In genomic region chr11:109792401-109792997, GRCm38 (mm10) we compare ENCODE assay signal across 32 mouse cellular contexts. TPM values are rescaled to one million over a fixed set of nuclear protein-coding genes. Genes with fewer than 3 reads are reported as not detected.
DNase-seq lines count a peak whose midpoint lies in the region; ATAC-seq and TF ChIP-seq lines count a peak whose summit lies in the region.
"Had no signal": no experiment of that assay in that cellular context is flagged by ENCODE, and none has a peak within 500 bp of the region (broad histone marks: within the 10 kb centered on the region; RNA-seq: fewer than 3 reads in every experiment).

No protein-coding gene starts in this region.

- no peak for TF ChIP-seq EP300 in heart, adult 2 months (IDR thresholded peaks at IDR 0.05; ENCODE audit: insufficient read depth, low read depth, low read length)

- intact Hi-C loops in heart, adult 2 months (cut with DNase I): no loop called here

- H3K9me3 ChIP-seq in kidney, postnatal 0 days (replicated peaks; ENCODE audit: low read length): no peaks in the 10 kb centered on the region
- no peaks in the 10 kb centered on the region for H3K9me3 ChIP-seq in lung, embryonic 14.5 days (ENCODE audit: low read depth, low read length)
- no peaks in the 10 kb centered on the region for H3K9me3 ChIP-seq in intestine, embryonic 15.5 days
- no peaks in the 10 kb centered on the region; the same call in 1 of the 2 replicates for H3K9me3 ChIP-seq in liver, embryonic 12.5 days (replicated peaks)
- H3K9me3 ChIP-seq: forebrain, embryonic 13.5 days; heart, embryonic 15.5 days; hindbrain, embryonic 10.5 days; midbrain, embryonic 10.5 days had no signal

- H3K4me2 ChIP-seq in kidney, postnatal 0 days (ENCODE audit: low read length): no peak overlapping the region
- no peak overlapping the region for H3K4me2 ChIP-seq in lung, embryonic 14.5 days
- no peak overlapping the region for H3K4me2 ChIP-seq in intestine, embryonic 15.5 days (replicated peaks)
- no peak overlapping the region for H3K4me2 ChIP-seq in liver, embryonic 12.5 days
- H3K4me2 ChIP-seq: forebrain, embryonic 13.5 days; heart, embryonic 15.5 days had no signal

- no peak overlapping the region for H3K9ac ChIP-seq in heart, adult 2 months (ENCODE audit: low read depth, low read length)
- H3K9ac ChIP-seq in kidney, postnatal 0 days (ENCODE audit: low read depth, low read length): no peak overlapping the region
- H3K9ac ChIP-seq in lung, embryonic 14.5 days: no peak overlapping the region
- no peak overlapping the region for H3K9ac ChIP-seq in intestine, embryonic 15.5 days
- no peak overlapping the region for H3K9ac ChIP-seq in liver, embryonic 12.5 days
- H3K9ac ChIP-seq: forebrain, embryonic 13.5 days; heart, embryonic 15.5 days; liver, embryonic 14.5 days had no signal

- H3K36me3 ChIP-seq in heart, adult 2 months (ENCODE audit: control insufficient read depth, insufficient read depth, low read length): no peaks in the 10 kb centered on the region
- H3K36me3 ChIP-seq in kidney, postnatal 0 days (ENCODE audit: insufficient read depth, low read length): no peaks in the 10 kb centered on the region
- no peaks in the 10 kb centered on the region for H3K36me3 ChIP-seq in lung, embryonic 14.5 days (ENCODE audit: insufficient read depth)
- no peaks in the 10 kb centered on the region for H3K36me3 ChIP-seq in intestine, embryonic 15.5 days
- no peaks in the 10 kb centered on the region for H3K36me3 ChIP-seq in liver, embryonic 12.5 days
- H3K36me3 ChIP-seq: heart, embryonic 15.5 days; hindbrain, embryonic 10.5 days; midbrain, embryonic 10.5 days had no signal

- H3K4me3 ChIP-seq in heart, adult 2 months: no peak overlapping the region
- no peak overlapping the region for H3K4me3 ChIP-seq in kidney, postnatal 0 days (replicated peaks; ENCODE audit: low read depth, low read length)
- H3K4me3 ChIP-seq in lung, embryonic 14.5 days (ENCODE audit: low read depth, low read length): no peak overlapping the region
- no peak overlapping the region for H3K4me3 ChIP-seq in intestine, embryonic 15.5 days (replicated peaks)
- no peak overlapping the region for H3K4me3 ChIP-seq in liver, embryonic 12.5 days
- H3K4me3 ChIP-seq: forebrain, embryonic 13.5 days; heart, embryonic 15.5 days; hindbrain, embryonic 10.5 days; midbrain, embryonic 10.5 days had no signal

- no peak for TF ChIP-seq CTCF in heart, adult 2 months (IDR thresholded peaks at IDR 0.05)
- TF ChIP-seq CTCF in kidney, postnatal 0 days (IDR thresholded peaks at IDR 0.05; ENCODE audit: low read depth): no peak
- no peak for TF ChIP-seq CTCF in lung, embryonic 14.5 days (IDR thresholded peaks at IDR 0.05; ENCODE audit: low read depth)

- no peak for TF ChIP-seq POLR2A in heart, adult 2 months (IDR thresholded peaks at IDR 0.05; ENCODE audit: insufficient read depth, low read depth, low read length)

- no peaks in the 10 kb centered on the region for H3K27me3 ChIP-seq in heart, adult 2 months (ENCODE audit: control insufficient read depth, insufficient read depth, low read length)
- H3K27me3 ChIP-seq in kidney, postnatal 0 days (ENCODE audit: insufficient read depth, low read length): no peaks in the 10 kb centered on the region
- no peaks in the 10 kb centered on the region for H3K27me3 ChIP-seq in lung, embryonic 14.5 days (ENCODE audit: insufficient read depth, low read length)
- no peaks in the 10 kb centered on the region for H3K27me3 ChIP-seq in intestine, embryonic 15.5 days (replicated peaks)
- H3K27me3 ChIP-seq in liver, embryonic 12.5 days (replicated peaks): no peaks in the 10 kb centered on the region
- H3K27me3 ChIP-seq: forebrain, embryonic 13.5 days; heart, embryonic 15.5 days had no signal

- WGBS in heart, adult 2 months: 76% methylated on average over 13 of the region's 13 CpGs
- 83% methylated on average over 13 of the region's 13 CpGs for WGBS in kidney, postnatal 0 days
- 63% methylated on average over 13 of the region's 13 CpGs for WGBS in lung, embryonic 14.5 days
- WGBS in intestine, embryonic 15.5 days: 85% methylated on average over 13 of the region's 13 CpGs
- 81% methylated on average over 13 of the region's 13 CpGs for WGBS in liver, embryonic 12.5 days (ENCODE audit: insufficient replicate concordance)

- DNase-seq in heart, adult 11 months: peak; percentile 87
- DNase-seq in heart, adult 2 months: no peak
- peak; percentile 48 for DNase-seq in kidney, postnatal 0 days (ENCODE audit: low spot score)
- DNase-seq in kidney, postnatal 25 days: no peak
- peak; percentile 68 for DNase-seq in lung, embryonic 14.5 days
- peak; percentile 23 for DNase-seq in lung, postnatal 14 days
- DNase-seq: adrenal gland, postnatal 36 days; cerebellum, adult 9-10 months; layer of hippocampus, adult 9-11 months; right cerebral cortex, adult 18-20 months; thymus, adult 2 months; thymus, postnatal 4 days had no signal

- H3K27ac ChIP-seq in heart, adult 2 months: no peak overlapping the region
- no peak overlapping the region for H3K27ac ChIP-seq in kidney, postnatal 0 days
- H3K27ac ChIP-seq in lung, embryonic 14.5 days (ENCODE audit: low read depth): no peak overlapping the region
- no peak overlapping the region for H3K27ac ChIP-seq in intestine, embryonic 15.5 days
- H3K27ac ChIP-seq in liver, embryonic 12.5 days: no peak overlapping the region
- H3K27ac ChIP-seq: forebrain, embryonic 13.5 days; heart, embryonic 15.5 days; hindbrain, embryonic 10.5 days; liver, embryonic 14.5 days; midbrain, embryonic 10.5 days had no signal

- H3K4me1 ChIP-seq in heart, adult 2 months (ENCODE audit: control insufficient read depth, insufficient read depth, low read length): no peaks in the 10 kb centered on the region
- H3K4me1 ChIP-seq in kidney, postnatal 0 days (replicated peaks; ENCODE audit: insufficient read depth, low read length): no peaks in the 10 kb centered on the region
- H3K4me1 ChIP-seq in lung, embryonic 14.5 days (ENCODE audit: insufficient read depth): no peaks in the 10 kb centered on the region
- H3K4me1 ChIP-seq in intestine, embryonic 15.5 days (replicated peaks): no peaks in the 10 kb centered on the region
- H3K4me1 ChIP-seq in liver, embryonic 12.5 days: no peaks in the 10 kb centered on the region
- H3K4me1 ChIP-seq: forebrain, embryonic 13.5 days; heart, embryonic 15.5 days; hindbrain, embryonic 10.5 days; midbrain, embryonic 10.5 days had no signal

- H3K79me2 ChIP-seq in heart, adult 2 months (replicated peaks; ENCODE audit: control insufficient read depth, insufficient read depth, low read length): no peaks in the 10 kb centered on the region

- ATAC-seq in kidney, postnatal 0 days (replicated peaks; ENCODE audit: low FRiP score, low read depth): no peak
- ATAC-seq in lung, embryonic 14.5 days (ENCODE audit: insufficient read depth): peak; percentile 55; the same call in 1 of the 2 replicates
- no peak for ATAC-seq in intestine, embryonic 15.5 days
- no peak for ATAC-seq in liver, embryonic 12.5 days
- ATAC-seq: forebrain, embryonic 13.5 days; hindbrain, embryonic 16.5 days; intestine, embryonic 16.5 days had no signal

RNA-seq across cellular contexts. Expression of gene 1700012B07Rik, which starts 35.3 kb away (rescaled TPM):
- total RNA-seq in heart, adult 2 months (2021): not detected
- not detected in 2 replicates for polyA plus RNA-seq in heart, adult 2 months (2012; rRNA removed)
- polyA plus RNA-seq in kidney, postnatal 0 days (2015; fragmentation: Nextera tagmentation; extraction: Ambion mirVana): not detected in 2 replicates
- polyA plus RNA-seq in lung, embryonic 14.5 days (2014; fragmentation: Nextera tagmentation; extraction: Ambion mirVana): not detected in 2 replicates
- not detected in 2 replicates for polyA plus RNA-seq in intestine, embryonic 15.5 days (2015; fragmentation: Nextera tagmentation; extraction: Ambion mirVana)
- polyA plus RNA-seq in liver, embryonic 12.5 days (2016; fragmentation: Nextera tagmentation; extraction: Ambion mirVana): not detected in 2 replicates
- total RNA-seq: adrenal gland, postnatal 36 days; ES-E14; gastrocnemius, postnatal 4 days; left cerebral cortex, adult 18-20 months; left cerebral cortex, postnatal 25 days; midbrain, postnatal 0 days had no signal
- polyA plus RNA-seq: embryonic facial prominence, embryonic 14.5 days; forebrain, embryonic 13.5 days; frontal cortex, adult 2 months; heart, embryonic 15.5 days; hindbrain, embryonic 10.5 days; hindbrain, embryonic 16.5 days; intestine, embryonic 16.5 days; limb, embryonic 14.5 days; midbrain, embryonic 10.5 days; midbrain, postnatal 0 days; neural tube, embryonic 14.5 days; small intestine, adult 2 months; stomach, embryonic 16.5 days had no signal

Comparison
In these comparisons a context has a peak if more than half of its experiments do, and no peak if none do; other contexts are left out.
1. DNase-seq: peak in heart, adult 11 months (single experiment), kidney, postnatal 0 days (single experiment), lung, embryonic 14.5 days (single experiment) and lung, postnatal 14 days (single experiment); none in heart, adult 2 months (0 of 2) and kidney, postnatal 25 days (0 of 2).